In genomic region chr10:95215324-95215723, GRCm38 (mm10) we compare ENCODE assay signal across 12 mouse cellular contexts.
"Had no signal": no experiment of that assay in that cellular context is flagged by ENCODE, and none has a peak within 500 bp of the region (broad histone marks: within the 10 kb centered on the region; RNA-seq: fewer than 3 reads in every experiment).

No protein-coding gene starts in this region.

- DNase-seq: kidney, adult 9 months; kidney, postnatal 14 days; kidney, postnatal 4 days; layer of hippocampus, adult 9-11 months; liver, postnatal 0 days; lung, embryonic 14.5 days; lung, postnatal 14 days; lung, postnatal 4 days; right cerebral cortex, adult 18-20 months; right cerebral cortex, postnatal 14 days; thymus, adult 18-20 months; thymus, postnatal 36 days had no signal
